Mouse (Mus musculus): Measurements from ENCODE around the gene Kctd13. TPM values are rescaled to one million over a fixed set of nuclear protein-coding genes. Genes with fewer than 3 reads are reported as not detected.
A peak's percentile ranks its signal among the peaks of the same experiment; 100 is the strongest.

Kctd13 gene
- polyA plus RNA-seq, 3 experiments from 2014 or later, result 6.1 to 7.9 (median 6.3) TPM

DNA sequence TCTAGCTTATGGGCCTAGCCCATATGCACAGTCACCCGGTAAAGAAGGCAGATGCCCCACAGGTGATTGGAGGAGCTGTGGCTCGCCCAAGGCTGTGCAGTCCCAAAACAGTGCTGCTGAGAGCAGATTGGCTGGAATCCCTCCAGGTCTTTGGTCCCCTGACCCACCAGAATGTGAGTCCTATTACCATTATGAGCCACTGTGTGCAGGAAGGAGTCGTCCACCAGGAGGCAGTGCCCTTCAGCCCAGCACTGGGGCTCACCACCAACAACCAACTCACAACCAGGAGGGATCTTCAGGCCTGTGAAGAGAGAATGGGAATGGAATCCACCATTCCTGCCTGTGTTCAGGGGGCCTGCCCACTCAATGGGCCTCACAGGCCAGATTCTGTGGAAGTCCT lies 17.9 kb downstream of the Kctd13 start:
- peak; percentile 54 for ATAC-seq

DNA sequence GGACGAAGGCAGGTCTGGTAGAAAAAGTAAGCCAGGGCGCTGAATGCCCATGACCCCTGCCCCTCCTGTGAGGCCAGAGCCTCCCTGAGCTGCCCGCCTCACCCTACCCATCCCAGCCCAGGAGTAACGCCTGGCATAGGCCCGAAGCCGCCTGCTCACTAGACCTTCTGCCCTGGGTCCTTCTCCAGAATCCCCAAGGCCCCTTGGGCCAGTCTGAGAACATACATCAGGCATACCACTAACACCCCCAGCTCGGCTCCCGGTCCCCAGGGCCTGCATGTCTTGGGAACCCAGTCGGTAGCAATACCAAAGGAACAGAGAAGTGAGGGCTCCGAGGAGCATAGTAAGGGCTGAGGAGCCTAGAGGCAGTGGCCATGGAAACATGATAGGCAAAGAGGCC lies 19.9 kb downstream of the Kctd13 start:
- ATAC-seq, result no peak

DNA sequence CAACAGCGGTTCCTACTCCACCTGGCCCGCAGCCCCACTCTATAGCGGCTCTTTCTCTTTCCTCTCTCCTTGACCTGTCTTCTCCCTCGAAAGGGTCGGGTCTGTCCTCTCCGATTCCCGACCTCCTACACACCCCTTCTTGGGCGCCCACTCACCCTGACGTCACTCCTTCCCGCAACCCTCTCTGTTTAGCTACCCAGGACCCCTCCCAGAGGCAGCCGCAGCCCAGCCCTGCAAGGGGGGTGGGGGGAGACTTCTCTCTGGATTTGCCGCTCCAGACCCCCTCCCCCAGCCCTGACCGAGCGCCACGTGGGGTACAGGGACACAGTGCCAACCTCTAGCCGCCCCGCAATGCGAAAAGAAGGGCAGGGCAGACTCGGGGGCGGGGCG lies 20.7 kb downstream of the Kctd13 start, which contains the start of gene Asphd1:
Gene Asphd1, minus strand, starts transcription at position 180 of the 390 bp plus-strand sequence.
- ATAC-seq, result peak; percentile 32

DNA sequence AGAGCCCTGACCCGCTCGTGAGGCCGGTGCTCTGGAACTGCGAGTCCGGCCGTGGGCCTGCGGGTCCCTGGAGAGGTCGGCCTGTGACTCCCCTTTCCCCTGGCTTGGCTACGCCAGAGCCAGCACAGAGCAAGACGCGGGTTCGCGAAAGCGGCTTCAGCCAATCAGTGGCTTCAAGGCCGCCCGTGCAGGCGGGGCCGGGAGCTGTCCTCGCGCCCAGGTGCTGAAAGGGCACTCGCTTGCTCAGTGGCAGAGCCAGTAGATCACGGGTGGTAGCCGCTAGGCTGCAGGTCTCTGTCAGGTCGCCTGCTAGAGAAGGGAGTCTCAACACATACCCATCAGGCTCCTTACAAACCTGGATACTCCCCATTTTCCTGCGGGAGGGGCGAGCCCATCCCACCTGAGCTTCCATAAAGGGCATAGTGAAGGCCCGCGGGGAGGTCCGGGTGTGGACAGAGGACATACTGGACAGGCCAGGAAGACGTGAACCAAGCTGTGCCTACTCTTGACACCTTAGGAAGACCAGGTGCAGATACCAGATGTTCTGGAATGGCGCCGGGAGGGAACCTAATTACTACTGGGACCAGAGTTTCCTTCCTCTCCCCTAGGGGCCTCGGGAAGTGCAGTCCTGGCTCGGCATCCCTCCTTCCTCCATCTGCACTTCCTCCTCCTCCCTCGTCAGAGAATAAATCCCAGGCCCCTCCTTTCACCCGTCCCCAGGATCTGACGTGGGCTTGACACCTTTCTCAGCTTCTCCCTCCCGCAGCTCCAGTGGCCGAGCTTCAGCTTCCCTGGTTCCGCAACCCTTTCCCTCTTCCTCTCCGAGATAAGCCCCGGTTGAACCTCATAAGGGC lies 21.3 kb downstream of the Kctd13 start, which contains the start of gene Sez6l2:
Gene Sez6l2, plus strand, starts transcription at position 771 of the 854 bp plus-strand sequence.
- ATAC-seq, result peak; percentile 58

DNA sequence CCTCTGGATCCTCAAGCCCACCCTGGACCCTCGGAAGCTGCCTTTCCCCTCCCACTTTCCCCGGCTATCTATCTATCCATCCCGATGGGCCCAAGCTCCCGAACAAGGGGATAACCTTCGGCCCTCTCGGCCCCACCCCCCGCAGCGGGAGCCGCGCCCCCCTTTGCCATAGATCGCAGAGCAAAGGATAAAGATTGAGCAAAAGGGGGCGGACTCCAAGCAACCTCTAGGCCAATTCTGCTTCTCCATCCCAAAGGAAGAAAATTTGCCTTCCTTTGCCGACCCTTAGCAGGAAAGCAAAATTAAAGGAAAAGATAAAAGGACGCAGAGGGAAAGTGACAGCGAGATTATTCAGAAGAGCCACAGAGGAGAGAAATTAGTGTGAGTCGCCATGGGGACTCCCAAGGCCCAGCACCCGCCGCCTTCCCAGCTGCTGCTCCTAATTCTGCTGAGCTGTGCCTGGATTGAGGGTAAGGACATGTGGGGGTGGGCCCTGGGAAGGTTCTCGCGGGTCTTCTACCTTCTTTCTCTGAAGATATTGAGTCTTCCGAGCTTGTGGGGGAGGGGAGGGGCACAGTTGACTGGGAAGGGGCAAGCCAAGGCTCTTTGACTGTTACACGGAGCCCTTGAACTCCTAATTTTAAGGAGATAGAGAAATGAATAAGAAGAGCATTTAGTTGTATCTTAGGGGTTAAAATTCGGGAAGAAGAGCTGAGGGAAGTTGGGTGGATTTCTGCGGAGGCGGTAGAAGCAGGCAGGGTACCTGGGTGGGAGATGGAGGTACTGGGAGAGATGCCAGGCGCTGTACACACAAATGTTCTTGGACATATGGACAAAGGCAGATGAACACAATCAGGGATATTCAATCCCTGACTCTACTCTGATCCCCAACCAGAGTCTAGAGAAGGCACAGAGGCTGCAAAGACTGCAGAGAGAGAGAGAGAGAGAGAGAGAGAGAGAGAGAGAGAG lies 22.3 kb downstream of the Kctd13 start:
- no peak for ATAC-seq

DNA sequence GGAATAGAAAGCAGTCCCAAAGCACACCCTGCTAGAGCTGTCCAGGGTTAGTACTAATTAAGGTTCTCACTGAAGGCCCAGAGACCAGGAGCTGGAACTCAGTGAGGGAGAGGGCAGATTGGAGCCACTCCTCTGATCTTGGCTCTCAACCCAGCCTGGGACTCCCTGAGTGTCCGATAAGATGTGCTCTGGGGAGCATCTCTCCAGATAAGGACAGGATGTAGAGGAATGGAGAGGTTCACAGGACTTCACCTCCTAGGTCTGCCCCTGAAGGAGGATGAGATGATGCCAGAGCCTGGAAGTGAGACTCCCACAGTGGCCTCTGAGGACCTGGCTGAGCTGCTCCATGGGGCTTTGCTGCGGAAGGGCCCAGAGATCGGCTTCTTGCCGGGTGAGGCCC lies 23.1 kb downstream of the Kctd13 start:
- ATAC-seq, result no peak

DNA sequence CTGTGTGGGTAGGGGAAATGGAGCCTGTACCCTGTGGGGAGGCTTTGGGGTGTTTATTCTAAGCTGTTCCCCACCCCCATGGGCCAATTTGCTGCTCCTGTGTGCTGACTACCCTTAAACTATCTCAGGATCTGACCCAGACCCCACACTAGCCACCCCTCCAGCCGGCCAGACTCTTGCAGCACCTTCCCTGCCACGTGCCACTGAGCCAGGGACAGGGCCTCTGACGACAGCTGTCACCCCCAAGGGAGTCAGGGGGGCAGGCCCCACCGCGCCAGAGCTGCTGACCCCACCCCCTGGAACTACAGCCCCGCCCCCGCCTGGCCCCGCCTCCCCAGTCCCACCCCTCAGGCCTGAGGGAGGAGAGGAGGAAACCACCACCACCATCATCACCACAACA lies 24.0 kb downstream of the Kctd13 start:
- no peak for ATAC-seq

DNA sequence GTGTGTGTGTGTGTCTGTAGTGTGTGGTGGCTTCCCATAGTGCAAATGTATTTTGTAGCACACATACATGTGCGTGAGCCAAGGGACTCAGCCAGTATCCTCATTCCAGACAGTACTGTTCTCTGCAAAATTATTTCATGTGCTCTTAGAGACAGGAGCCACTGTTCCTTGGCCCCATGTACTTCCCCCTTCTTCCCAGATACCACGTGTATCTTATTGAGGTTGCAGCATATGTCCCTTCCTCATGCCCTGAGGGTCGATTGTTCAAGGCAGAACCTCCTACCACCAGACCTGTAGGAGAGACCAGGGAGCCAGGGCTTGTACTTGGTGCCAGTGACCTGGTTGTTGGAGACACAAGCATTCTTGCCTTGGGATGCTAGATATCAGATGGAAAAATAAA lies 26.4 kb downstream of the Kctd13 start:
- no peak for ATAC-seq

DNA sequence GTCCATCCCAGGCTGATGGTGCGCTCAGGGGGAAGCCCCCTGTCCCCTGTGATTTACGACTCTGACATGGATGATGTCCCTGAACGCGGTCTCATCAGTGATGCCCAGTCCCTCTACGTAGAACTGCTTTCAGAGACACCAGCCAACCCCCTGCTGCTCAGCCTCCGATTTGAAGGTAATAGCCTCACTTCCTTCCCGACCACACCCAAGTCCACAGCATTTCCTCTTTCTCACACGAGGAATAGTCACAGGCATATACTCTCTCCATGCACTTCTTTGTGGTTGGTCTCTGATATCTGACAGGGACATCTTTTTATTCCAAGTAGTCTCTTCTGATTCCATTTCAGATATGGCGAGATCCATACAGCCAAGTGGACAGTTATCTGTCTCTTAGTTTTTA lies 31.1 kb downstream of the Kctd13 start:
- no peak for ATAC-seq

DNA sequence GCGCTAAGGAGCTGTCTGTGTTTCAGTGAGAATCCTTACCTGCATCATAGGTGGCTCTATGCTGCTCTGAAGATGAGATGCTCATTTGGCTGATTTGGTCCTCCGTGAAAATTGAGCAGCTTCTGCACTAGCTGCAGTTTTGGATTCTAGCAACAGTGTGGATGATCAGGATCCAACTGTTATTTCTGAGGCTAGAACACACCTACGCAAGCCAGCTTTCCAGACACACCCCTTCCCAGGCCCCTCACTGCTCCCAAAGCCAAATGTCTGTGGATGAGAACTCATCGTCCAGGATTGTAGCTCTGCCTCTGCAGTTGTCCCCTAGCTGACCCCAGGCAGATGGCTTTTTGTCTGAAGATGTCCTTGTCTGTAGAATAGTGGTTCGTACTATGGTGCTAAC lies 32.4 kb downstream of the Kctd13 start:
- no peak for ATAC-seq

DNA sequence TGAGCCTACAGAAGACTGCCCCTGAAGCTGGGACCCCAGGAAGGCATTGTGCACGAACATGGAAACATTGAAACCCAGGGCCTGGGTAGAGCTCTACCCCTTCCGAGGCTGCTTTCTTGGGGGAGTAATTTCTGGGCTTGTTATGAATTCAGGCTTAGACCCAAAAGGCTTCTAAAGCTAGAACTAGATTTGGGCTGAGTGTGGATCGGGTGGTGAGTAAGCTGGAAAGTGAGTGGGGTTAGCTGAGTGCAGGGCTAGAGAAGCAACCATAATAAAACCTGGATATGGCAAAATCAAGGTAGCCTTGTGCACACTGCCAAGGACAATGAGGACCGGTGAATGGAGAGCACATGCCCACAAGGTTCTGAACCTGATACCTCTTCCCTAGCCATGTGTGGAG lies 33.3 kb downstream of the Kctd13 start:
- no peak for ATAC-seq

DNA sequence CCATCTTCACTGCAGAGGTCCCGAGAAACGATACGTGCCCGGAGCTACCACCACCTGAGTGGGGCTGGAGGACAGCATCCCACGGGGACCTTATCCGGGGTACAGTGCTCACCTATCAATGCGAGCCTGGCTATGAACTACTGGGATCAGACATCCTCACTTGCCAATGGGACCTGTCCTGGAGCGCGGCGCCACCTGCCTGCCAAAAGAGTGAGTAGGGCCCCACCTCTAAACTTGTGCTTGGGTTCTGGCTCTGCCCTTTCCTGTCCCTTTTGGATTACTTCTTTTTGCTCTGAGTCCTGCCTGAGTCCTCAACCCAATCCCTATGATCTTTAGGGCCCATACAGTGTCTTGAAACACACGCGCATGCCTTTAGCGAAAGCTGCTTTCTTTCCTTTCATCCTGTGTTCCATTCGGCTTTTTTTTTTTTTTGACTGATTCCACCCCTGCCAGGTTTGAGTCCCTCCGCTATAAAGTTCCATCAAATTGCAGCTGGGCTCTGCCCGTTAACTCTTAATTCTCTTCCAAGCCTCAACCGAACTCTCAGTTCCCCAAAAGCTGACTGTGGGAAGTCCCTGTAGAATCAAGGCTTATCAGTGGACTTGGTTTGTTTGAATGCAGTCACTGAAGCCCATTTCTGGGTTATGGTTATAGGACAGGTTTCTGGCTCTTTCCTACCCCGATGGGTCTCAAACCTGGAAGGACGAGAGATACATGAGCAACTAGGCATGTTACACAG lies 35.0 kb downstream of the Kctd13 start:
- no peak for ATAC-seq

DNA sequence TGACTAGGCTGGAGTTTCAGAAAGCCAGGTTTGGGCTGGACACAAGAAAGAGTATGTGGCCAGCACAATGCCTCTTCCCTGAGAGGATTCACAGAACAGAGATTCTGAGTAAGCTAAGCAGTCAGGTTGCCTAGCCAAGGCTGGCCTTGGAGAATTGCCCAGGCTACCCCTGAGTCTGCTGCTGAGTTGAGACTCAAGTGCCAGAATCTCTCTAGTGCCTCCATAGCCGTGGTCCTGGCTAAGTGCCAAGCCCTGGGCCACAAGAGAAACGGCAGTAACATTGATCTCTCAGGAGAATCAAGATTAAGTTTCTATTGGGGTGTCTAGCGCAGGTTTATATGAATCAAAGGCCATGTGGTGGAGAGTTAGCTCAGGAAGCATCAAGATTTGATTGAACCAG lies 36.9 kb downstream of the Kctd13 start:
- ATAC-seq, result no peak

DNA sequence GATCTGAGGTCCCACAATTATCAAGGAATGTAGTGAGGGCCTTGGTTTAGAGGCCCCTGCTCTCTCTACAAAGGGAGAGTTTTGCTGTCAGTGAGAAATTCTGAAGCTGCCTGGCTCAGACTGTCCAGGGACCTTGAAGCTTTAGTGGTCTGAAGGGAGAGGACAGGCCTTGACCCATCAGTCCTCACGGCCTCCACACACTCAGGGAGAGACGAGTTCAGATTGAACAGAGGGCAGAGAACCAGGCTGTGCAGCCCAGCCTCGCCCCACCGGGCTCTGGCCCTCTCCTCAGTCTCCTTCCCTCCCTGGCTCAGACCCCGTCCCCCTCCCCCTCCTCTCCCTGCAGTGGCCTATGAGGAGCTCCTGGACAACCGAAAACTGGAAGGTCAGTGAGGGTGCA lies 38.7 kb downstream of the Kctd13 start:
- no peak for ATAC-seq

DNA sequence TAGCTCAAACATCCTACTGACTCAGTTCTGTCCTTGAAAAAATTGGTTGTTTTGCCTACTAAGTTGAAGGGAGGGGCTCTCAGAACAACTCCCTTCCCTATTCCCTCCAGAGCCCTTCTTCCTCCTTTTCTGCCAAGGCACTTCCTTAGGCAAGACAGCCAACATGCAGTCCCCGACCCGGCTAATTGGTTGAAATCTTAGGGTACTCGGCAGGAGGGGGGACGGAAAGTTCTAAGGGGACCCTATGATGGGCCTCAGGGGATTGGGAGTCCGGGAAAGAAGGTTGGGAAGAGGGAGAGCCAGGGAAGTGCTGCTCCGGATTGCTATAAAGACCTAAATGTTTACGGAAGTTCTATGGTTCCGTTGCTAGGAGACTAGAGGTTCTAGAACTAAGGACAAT lies 46.8 kb downstream of the Kctd13 start:
- no peak for ATAC-seq

DNA sequence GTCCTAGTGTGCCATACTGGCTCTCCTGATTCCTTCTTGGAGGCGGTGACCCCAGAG lies 47.0 kb downstream of the Kctd13 start, which contains the start of gene Cdipt:
Gene Cdipt, plus strand, starts transcription at position 22 of the 57 bp plus-strand sequence.
- no peak for ATAC-seq

DNA sequence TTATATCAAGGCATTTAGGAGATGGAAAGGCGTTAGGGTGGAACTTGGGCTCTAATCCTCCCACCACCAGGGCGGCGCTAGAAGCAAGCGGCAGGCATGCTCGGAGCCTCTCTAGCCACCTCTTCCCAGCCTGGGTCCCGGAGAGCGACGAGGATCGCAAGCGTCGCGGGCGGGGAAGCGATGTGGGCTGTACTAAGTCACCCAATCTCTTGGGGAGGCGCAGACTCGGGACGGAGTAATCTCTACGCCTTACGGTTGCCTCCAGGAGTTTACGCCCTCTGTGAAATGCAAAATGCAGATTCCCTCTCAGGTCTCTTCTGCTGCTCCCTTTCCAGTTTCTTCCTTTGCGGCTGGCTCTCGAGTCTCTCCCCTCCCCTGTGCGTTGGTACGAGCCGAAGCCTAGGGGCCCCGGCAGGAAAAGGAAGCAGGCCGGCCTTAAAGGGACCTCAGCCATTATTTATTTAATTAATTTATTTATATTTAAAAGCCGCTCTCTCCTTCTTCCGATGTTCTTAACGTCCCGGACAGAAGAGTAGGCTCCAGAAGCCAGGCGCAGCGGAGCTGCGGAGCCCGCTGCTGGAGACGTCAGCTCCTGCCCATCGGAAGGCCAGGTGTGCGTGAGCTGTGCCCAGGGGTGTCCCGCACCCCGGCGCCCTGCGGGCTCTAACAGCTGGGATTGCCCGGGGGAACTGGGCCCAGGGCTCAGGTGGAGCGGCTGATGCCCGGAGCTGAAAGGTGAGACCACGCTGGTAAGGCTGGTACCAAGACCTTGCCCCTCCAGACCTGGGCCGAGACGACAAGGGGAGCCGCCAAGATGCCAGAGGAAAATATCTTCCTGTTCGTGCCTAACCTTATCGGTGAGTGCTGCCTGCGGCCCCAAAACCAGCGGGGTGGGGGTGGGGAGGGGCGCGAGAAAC lies 47.5 kb downstream of the Kctd13 start, which contains the start of gene Cdiptos:
Gene Cdiptos, minus strand, starts transcription at position 149 of the 917 bp plus-strand sequence.
- ATAC-seq, result peak; percentile 98

DNA sequence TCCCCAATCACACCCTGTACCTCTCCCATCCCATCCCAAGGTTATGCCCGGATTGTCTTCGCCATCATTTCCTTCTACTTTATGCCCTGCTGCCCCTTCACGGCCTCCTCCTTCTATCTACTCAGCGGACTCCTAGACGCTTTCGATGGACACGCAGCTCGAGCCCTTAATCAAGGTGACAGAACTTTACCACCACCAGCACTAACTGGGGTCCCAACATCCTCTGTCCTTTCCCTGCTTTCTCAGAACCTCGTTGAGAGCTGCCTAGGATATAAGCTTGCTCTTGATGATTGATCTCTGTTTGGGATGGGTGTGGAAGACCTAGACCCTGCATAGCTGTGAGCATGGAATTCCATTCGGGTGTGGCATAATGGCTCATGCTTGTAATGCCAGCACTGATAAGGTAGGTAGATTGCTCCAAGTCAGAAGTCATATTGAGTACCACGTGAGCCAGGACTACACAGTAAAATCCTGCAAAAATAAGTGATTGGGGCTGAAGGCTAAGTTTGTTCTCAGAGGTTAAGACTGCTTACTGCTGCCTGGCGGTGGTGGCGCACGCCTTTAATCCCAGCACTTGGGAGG lies 48.3 kb downstream of the Kctd13 start:
- ATAC-seq, result no peak

DNA sequence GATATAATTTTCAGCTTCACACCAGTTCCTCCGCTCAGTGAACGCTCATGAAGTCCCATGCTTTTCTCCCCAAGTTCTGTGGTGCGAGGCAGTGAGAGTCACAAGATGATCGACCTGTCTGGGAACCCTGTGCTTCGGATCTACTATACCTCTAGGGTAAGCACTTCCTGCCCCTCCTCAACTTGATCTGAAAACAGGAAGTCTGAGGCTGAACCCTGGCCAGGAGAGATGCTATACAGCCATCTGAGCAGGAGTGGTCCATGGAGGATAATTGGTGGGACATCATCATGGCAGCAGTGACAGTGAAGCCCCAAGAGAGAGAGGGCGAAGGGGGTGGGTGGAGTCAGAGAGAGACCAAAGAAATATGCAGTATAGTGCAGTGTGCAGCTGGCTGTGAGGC lies 50.2 kb downstream of the Kctd13 start:
- no peak for ATAC-seq

DNA sequence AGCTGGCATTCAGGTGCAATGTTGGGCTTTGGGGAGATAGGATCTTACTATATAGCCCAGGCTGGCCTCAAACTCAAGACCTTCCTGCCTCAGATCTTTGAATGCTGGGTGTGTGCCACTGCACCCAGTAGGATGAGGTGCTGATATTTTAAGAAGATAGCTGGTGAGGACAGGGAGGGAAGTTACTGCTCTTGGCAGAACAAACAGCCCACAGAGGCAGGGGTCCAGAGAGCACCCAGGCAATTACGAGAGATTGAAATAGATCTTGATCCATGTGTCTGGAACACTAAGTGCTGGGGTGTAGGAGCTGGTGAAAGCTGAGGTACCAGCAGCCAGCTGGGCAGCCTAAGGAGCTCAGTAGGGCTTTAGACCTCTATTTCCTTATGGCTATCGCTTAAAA lies 52.9 kb downstream of the Kctd13 start:
- ATAC-seq, result no peak

DNA sequence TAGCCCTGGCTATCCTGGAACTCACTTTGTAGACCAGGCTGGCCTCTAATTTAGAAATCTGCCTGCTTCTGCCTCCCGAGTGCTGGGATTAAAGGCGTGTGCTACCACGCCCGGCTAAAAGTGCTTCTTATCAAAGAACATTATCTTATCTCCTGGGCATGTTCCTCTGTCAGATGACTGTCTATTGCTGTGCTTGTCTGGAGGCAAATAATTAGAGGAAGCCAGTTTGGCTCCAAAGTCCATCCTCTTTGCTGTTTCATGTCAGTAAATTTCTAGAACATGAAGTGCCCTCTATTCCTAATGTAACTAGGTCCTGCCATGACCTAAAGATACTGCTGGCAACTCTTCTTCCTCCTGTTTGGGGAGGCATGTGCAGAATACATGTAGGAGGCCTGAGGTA lies 53.4 kb downstream of the Kctd13 start:
- no peak for ATAC-seq

DNA sequence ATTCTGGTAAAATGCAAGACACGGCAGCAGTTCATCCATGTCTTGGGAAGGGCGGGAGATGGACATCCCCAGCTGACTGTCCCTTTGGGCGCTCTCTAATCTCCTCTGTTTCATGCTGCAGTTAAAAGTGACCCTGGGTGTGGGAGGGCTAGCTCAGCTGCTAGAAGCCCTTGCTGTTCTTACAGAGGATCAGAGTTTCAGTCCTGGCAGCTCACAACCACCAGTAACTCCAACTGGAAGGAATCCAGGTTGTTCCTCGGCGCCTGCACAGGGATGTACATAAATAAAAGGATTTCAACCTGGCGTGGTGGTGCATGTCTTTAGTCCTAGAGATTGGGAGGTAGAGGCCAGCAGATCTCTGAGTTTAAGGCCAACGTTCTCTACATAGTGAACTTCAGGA lies 54.4 kb downstream of the Kctd13 start:
- no peak for ATAC-seq
